Mouse (Mus musculus) urinary bladder, postnatal 10 days (tissue): ENCODE results near the gene Arhgap21.

Source experiments
- DNase-seq: peaks from one replicate; pipeline ENCODE4 v3.0.0; 2022; ENCODE audit warnings: low spot score

The Arhgap21 gene

DNA sequence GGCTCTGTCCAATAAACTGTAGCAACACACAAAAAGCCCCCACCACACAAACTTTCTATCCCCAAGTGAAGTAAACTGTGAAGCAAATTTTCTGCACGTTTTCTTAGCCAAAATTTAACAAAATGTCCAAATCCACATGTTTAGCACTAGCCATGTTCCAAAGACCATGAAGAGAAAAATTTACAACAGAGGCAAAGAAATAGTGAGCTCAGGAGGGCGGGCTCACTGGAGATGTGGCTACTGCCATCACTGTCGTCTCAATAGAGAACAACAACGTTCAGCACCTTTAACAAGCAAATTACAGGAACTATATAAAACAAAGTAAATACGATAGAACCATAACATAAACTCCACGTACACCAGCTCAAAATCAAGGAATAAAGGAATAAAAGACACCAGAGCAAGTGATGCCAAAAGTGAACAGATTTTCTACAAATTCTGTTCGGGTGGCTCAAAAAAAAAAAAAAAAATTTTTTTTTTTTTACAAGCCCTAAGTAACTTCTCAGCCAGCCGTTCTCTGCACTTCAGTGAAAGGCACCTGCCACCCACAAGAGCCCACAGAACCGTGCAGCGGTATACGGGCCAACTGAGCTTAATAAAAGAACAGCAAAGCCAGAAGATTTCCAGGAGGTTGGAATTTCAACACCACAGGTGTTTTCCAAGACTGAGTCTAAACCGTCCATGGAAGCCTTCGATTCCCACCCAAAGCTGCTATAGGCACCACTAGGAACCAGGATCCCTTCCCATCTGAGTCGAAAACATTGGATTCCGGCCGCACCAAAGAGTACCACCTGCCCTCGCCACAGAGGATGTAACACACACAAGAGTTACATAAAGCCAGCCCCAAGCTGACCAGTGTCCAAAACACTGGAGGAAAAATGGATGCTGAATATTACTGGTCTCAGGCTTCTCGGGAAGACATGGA lies 2.2 kb downstream of the Arhgap21 start:
- no peak for DNase-seq

- DNase-seq: no peak
These were observed 3.3 kb downstream of the Arhgap21 start for GRCm38 (mm10) chr2:20965361-20965760.

DNA sequence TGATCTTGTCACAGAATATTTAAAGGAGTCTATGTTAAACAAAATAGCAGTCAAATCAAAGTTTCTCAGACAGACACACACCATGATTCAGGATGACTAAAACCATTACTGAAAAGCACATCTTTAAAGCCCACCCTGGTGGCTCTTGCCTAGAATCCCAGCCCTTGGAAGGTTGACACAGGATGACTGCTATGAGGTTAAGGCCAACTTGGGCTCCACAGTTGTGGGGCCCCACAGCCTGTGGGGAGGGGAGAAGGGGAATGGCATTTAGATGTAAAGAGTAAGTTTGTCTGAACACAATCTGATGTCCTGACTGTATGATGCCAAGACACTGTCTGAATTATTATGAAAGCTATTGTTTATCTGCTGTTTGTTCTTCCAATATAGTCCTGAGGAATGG lies 4.2 kb downstream of the Arhgap21 start:
- no peak for DNase-seq

GRCm38 (mm10) chr2:20963226-20963805 lies 5.4 kb downstream of the Arhgap21 start:
- no peak for DNase-seq

GRCm38 (mm10) chr2:20962284-20962683 lies 6.4 kb downstream of the Arhgap21 start:
- DNase-seq: no peak

DNA sequence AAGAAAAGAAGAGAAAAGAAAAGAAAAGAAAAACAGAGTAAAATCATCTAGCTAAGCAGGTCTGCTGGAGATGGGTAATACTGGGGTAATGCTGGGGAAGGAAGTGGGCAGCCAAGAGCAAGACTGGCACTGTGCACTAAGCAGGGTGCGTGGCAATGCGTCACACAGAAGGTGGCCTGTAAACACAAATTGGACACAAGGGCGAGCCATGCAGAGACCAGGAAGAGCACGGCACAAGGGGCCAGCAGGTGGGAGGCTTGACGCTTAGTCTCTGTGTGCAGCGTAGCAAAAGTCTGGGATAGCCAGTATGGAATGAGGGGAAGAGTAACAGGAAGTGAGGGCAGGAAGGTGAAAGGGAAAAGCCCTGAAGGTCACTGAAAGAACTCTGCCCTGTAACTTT lies 6.9 kb downstream of the Arhgap21 start:
- DNase-seq: no peak

- no peak for DNase-seq
These were observed 7.4 kb downstream of the Arhgap21 start for GRCm38 (mm10) chr2:20961295-20961694.

DNA sequence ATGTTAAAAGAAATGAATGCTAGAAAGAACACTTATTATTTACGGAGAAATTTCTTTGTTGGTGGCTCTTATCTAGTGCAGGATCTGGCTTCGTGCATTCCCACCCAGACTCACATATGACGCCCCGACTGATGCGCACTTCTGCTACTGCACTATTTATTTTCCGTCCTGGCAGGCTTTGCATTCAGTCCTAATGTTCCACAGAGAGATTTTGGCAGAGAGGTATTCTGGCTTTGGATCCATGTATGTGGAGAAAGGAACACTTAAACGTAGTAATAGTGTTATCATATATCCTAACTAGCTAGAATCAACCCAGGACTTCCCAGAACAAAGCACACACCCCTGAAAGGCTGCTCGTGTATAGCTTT lies 8.0 kb downstream of the Arhgap21 start:
- no peak for DNase-seq

GRCm38 (mm10) chr2:20959906-20960667 lies 8.6 kb downstream of the Arhgap21 start:
- no peak for DNase-seq

GRCm38 (mm10) chr2:20959045-20959444 lies 9.6 kb downstream of the Arhgap21 start:
- no peak for DNase-seq

- DNase-seq: no peak
These were observed 10.7 kb downstream of the Arhgap21 start for GRCm38 (mm10) chr2:20957995-20958394.

DNA sequence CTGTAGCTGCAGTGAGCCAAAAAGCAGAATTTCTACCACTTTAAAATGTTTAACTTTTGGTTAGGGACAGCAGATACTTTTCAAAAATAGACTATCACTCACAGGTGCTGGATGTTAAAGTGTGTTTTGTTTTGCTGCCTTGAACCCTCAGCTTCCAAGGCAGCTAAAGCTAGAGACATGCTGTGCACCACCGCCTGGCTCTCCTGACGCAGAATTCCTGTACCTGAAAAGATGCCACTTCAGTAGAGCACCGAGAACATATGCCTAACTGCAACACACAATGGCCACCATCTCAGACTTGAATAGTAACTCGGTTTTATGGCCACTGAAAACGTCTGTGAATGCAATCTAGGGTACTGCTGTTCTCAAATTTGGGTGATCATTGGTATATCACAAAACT lies 12.0 kb downstream of the Arhgap21 start:
- DNase-seq: no peak

GRCm38 (mm10) chr2:20955996-20956395 lies 12.7 kb downstream of the Arhgap21 start:
- DNase-seq: no peak

DNA sequence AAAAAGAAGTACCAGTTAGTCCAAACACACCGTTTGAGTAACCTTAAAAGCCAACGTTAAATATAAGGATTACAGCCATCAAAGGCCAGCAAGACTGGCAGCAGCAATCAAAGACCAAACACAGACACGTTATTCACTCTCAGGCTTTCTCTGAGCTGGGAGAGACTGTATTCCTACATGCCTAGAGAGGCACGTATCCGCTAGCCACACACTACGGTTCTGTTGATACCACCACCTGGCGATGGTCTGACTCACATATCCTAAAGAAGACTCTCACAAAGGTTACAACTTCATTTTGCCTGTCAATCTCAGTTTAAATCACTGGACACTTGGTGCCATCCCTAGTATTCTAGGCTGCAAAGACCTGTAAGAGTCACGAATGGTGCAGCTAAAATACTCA lies 13.3 kb downstream of the Arhgap21 start:
- DNase-seq: no peak

- no peak for DNase-seq
These were observed 16.0 kb downstream of the Arhgap21 start for GRCm38 (mm10) chr2:20952716-20953115.

GRCm38 (mm10) chr2:20949168-20949567 lies 19.5 kb downstream of the Arhgap21 start:
- no peak for DNase-seq

DNA sequence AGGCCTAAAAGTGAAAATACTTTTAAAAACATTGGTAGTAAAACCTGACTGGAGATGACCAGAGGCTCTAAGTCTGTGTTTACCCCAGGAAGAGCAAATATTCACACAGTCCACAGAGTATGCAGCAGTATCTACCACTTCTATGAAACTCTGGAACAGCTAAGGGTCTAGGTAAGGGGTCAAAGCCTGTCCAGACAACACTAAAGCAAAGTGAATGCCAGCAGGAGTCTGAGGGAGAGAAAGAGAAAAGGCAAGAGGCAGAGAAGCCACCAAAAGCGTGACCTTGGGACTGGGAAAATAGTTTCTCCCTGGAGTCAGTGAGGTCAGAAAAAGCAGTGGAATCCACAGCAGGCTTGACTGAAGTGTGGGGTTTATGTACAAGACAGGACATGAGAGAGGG lies 21.6 kb downstream of the Arhgap21 start:
- DNase-seq: no peak

GRCm38 (mm10) chr2:20945596-20945995 lies 23.1 kb downstream of the Arhgap21 start:
- DNase-seq: no peak

GRCm38 (mm10) chr2:20943730-20944454 lies 24.8 kb downstream of the Arhgap21 start:
- no peak for DNase-seq

GRCm38 (mm10) chr2:20943222-20943621 lies 25.5 kb downstream of the Arhgap21 start:
- DNase-seq: no peak

- DNase-seq: no peak
These were observed 26.1 kb downstream of the Arhgap21 start for GRCm38 (mm10) chr2:20942434-20943198.
